In genomic region chr10:108300843-108301242, GRCm38 (mm10) we compare ENCODE assay signal across 8 mouse cellular contexts. TPM values are rescaled to one million over a fixed set of nuclear protein-coding genes. Genes with fewer than 3 reads are reported as not detected.
DNase-seq lines count a peak whose midpoint lies in the region; TF ChIP-seq lines count a peak whose summit lies in the region.

No protein-coding gene starts in this region.

- H3K27me3 ChIP-seq in megakaryocyte, embryonic 14.5 days (replicated peaks) = no peaks in the 10 kb centered on the region

- intact Hi-C loops in left cerebral cortex, adult 2 months (cut with DNase I) = loop anchor here (1.0 to 5.0 kb wide), 2 partner anchors 134 to 221 kb away; no protein-coding TSS in a partner anchor

- peak; percentile 78 for TF ChIP-seq CTCF in cortical plate, adult 2 months (IDR thresholded peaks at IDR 0.05; ENCODE audit: extremely low read depth, insufficient read depth, low read length)
- TF ChIP-seq CTCF in left cerebral cortex, adult 2 months (IDR thresholded peaks at IDR 0.05) = peak; percentile 92

- H3K27ac ChIP-seq in cortical plate, adult 2 months (ENCODE audit: insufficient read depth, low read length) = no peak overlapping the region
- no peak overlapping the region for H3K27ac ChIP-seq in left cerebral cortex, adult 2 months

- H3K4me1 ChIP-seq in cortical plate, adult 2 months (ENCODE audit: control insufficient read depth, insufficient read depth, low read length) = no peaks in the 10 kb centered on the region
- H3K4me1 ChIP-seq in megakaryocyte, embryonic 14.5 days = no peaks in the 10 kb centered on the region

- H3K36me3 ChIP-seq in megakaryocyte, embryonic 14.5 days (replicated peaks; ENCODE audit: low read length) = no peaks in the 10 kb centered on the region

- DNase-seq in adipocyte (ENCODE audit: low spot score) = peak; percentile 79
- peak; percentile 46 to 58 for DNase-seq in gastrocnemius, adult 8-10 months (ENCODE audit: low spot score in 2 of 2)
- DNase-seq in hindlimb bud, embryonic 11.5 days (ENCODE audit: extremely low spot score, low read depth, low spot score) = peak; percentile 46
- DNase-seq in left cerebral cortex, adult 2 months (ENCODE audit: extremely low spot score in 1 of 2, low spot score in 2 of 2) = peak; percentile 79 to 82
- peak; percentile 85 to 87 for DNase-seq in right cerebral cortex, adult 2 months (ENCODE audit: low spot score in 2 of 2)
- peak; percentile 49 for DNase-seq in urinary bladder, postnatal 10 days (ENCODE audit: low spot score)

- no peak overlapping the region for H3K4me3 ChIP-seq in cortical plate, adult 2 months (ENCODE audit: insufficient read depth, low read length)
- no peak overlapping the region for H3K4me3 ChIP-seq in left cerebral cortex, adult 2 months
- peak overlapping the region; percentile 81 for H3K4me3 ChIP-seq in megakaryocyte, embryonic 14.5 days (replicated peaks)

- no peaks in the 10 kb centered on the region for H3K9me3 ChIP-seq in megakaryocyte, embryonic 14.5 days

- no peak for TF ChIP-seq POLR2A in cortical plate, adult 2 months (IDR thresholded peaks at IDR 0.05; ENCODE audit: extremely low read depth, insufficient read depth, low read length)

RNA-seq across cellular contexts. Expression of gene Pawr, which starts 31.1 kb away (rescaled TPM):
- polyA plus RNA-seq in cortical plate, adult 2 months (2012; rRNA removed) = 2.6 and 2.8 TPM in 2 replicates
- 1 to 10 TPM in 1 of 4 experiments, under 1 TPM in 3; 0.46 to 1.3 (median 0.47) TPM for total RNA-seq in gastrocnemius, adult 8-10 months (2022)
- 1 to 10 TPM; 2.7 to 3.9 TPM for total RNA-seq in left cerebral cortex, adult 2 months (2021)
- polyA plus RNA-seq in megakaryocyte, embryonic 14.5 days (2012; ENCODE audit: insufficient read depth, low replicate concordance) = 2.2 and 4.3 TPM in 2 replicates
